Mouse (Mus musculus): ENCODE results near the gene Nell2. TPM values are rescaled to one million over a fixed set of nuclear protein-coding genes. Genes with fewer than 3 reads are reported as not detected.

The Nell2 gene
- polyA plus RNA-seq, 1 experiment from 2014 or later, result 192 TPM

GRCm38 (mm10) chr15:95192951-95193350, 335.4 kb downstream of the Nell2 start:
- 82% methylated on average over 8 of the region's 8 CpGs for WGBS
- Histone ChIP-seq H3K27me3 (ENCODE audit: control insufficient read depth, insufficient read depth, low read length) (no peaks in the 10 kb centered on the region), H3K36me3 (replicated peaks; ENCODE audit: control insufficient read depth, insufficient read depth) (no peaks in the 10 kb centered on the region), H3K9ac (no peak overlapping the region), H3K4me2 (replicated peaks) (no peak overlapping the region), H3K4me3 (replicated peaks; ENCODE audit: low read length) (no peak overlapping the region), H3K27ac (no peak overlapping the region), H3K4me1 (replicated peaks; ENCODE audit: control insufficient read depth, insufficient read depth, low read length) (no peaks in the 10 kb centered on the region), H3K9me3 (ENCODE audit: control insufficient read depth, low read length) (no peaks in the 10 kb centered on the region)
- DNase-seq (ENCODE audit: low spot score), result no peak
- ATAC-seq (ENCODE audit: low FRiP score), result no peak

- no peak overlapping the region for H3K9ac ChIP-seq
- ATAC-seq (ENCODE audit: low FRiP score) (no peak), DNase-seq (ENCODE audit: low spot score) (no peak)
- peaks cover 5% of the 10 kb centered on the region for H3K4me1 ChIP-seq (replicated peaks; ENCODE audit: control insufficient read depth, insufficient read depth, low read length)
- no peaks in the 10 kb centered on the region for H3K9me3 ChIP-seq (ENCODE audit: control insufficient read depth, low read length)
- H3K4me2 ChIP-seq (replicated peaks), result peak overlapping the region; percentile 4; the same call in 1 of the 2 replicates
- no peak overlapping the region for H3K27ac ChIP-seq
- WGBS, result 59% methylated on average over 10 of the region's 10 CpGs
- no peaks in the 10 kb centered on the region for H3K27me3 ChIP-seq (ENCODE audit: control insufficient read depth, insufficient read depth, low read length)
- no peaks in the 10 kb centered on the region for H3K36me3 ChIP-seq (replicated peaks; ENCODE audit: control insufficient read depth, insufficient read depth)
- no peak overlapping the region for H3K4me3 ChIP-seq (replicated peaks; ENCODE audit: low read length)
Measured at GRCm38 (mm10) chr15:95186226-95186625, 342.1 kb downstream of the Nell2 start.

DNA sequence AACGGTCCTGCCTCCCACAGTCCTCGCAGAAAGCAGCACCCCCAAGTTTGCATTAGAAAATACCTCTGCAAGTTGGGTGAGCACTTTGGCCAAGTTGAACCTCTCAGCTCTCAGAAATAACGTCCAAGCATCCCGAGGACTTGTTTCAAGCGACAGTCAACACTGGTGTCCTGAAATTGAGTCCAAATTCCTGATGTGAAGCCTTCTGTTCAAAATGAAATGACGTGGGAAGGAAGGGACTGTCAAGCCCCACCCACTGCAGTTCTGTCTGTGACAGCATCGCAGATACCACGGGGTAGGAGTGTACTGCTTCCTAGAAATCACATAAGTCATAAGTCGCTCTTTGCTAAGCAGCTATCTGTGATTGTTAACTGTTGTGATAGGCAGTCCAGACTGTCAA, 342.9 kb downstream of the Nell2 start:
- peaks cover 5% of the 10 kb centered on the region for H3K4me1 ChIP-seq (replicated peaks; ENCODE audit: control insufficient read depth, insufficient read depth, low read length)
- 69% methylated on average over 9 of the region's 9 CpGs for WGBS

DNA sequence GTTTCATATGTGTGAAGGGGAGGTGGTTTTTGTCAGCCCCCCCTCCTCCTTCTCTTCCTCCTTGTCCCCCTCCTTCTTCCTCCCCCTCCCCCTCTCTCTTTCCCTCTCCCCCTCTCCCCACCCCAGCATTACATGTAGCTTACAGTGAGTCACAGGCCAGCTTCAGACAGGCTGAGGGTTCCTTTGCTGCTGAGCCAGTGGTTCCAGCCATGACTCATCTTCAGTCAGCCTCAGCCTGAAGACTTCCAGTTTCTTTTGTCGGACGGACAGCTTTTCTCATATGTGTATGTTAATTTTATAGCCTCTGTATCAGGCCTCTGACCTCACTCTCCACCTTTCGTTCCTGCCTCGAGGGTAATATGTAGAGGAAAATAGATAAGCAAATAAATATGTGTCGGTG, 344.9 kb downstream of the Nell2 start:
- Histone ChIP-seq H3K27me3 (ENCODE audit: control insufficient read depth, insufficient read depth, low read length) (no peaks in the 10 kb centered on the region), H3K27ac (no peak overlapping the region), H3K4me1 (replicated peaks; ENCODE audit: control insufficient read depth, insufficient read depth, low read length) (peaks cover 5% of the 10 kb centered on the region), H3K4me3 (replicated peaks; ENCODE audit: low read length) (no peak overlapping the region), H3K9me3 (ENCODE audit: control insufficient read depth, low read length) (no peaks in the 10 kb centered on the region), H3K4me2 (replicated peaks) (no peak overlapping the region), H3K9ac (no peak overlapping the region), H3K36me3 (replicated peaks; ENCODE audit: control insufficient read depth, insufficient read depth) (no peaks in the 10 kb centered on the region)
- DNase-seq (ENCODE audit: low spot score) (no peak), ATAC-seq (ENCODE audit: low FRiP score) (no peak)
- WGBS, result 58% methylated on average over 5 of the region's 5 CpGs

More for the DNA sequence above, 342.9 kb downstream of the Nell2 start:
- Histone ChIP-seq H3K4me2 (replicated peaks) (no peak overlapping the region), H3K27ac (no peak overlapping the region), H3K9me3 (ENCODE audit: control insufficient read depth, low read length) (no peaks in the 10 kb centered on the region), H3K27me3 (ENCODE audit: control insufficient read depth, insufficient read depth, low read length) (no peaks in the 10 kb centered on the region), H3K36me3 (replicated peaks; ENCODE audit: control insufficient read depth, insufficient read depth) (no peaks in the 10 kb centered on the region), H3K4me3 (replicated peaks; ENCODE audit: low read length) (no peak overlapping the region), H3K9ac (no peak overlapping the region)
- ATAC-seq (ENCODE audit: low FRiP score), result no peak
- DNase-seq (ENCODE audit: low spot score), result no peak

GRCm38 (mm10) chr15:95156828-95157227, 371.5 kb downstream of the Nell2 start:
- DNase-seq (ENCODE audit: low spot score), result peak; percentile 30
- Histone ChIP-seq H3K27me3 (ENCODE audit: control insufficient read depth, insufficient read depth, low read length) (no peaks in the 10 kb centered on the region), H3K36me3 (replicated peaks; ENCODE audit: control insufficient read depth, insufficient read depth) (no peaks in the 10 kb centered on the region), H3K9me3 (ENCODE audit: control insufficient read depth, low read length) (no peaks in the 10 kb centered on the region), H3K4me1 (replicated peaks; ENCODE audit: control insufficient read depth, insufficient read depth, low read length) (no peaks in the 10 kb centered on the region), H3K27ac (no peak overlapping the region), H3K4me2 (replicated peaks) (no peak overlapping the region), H3K9ac (no peak overlapping the region), H3K4me3 (replicated peaks; ENCODE audit: low read length) (no peak overlapping the region)
- no peak for ATAC-seq (ENCODE audit: low FRiP score)
- WGBS, result 38% methylated on average over 3 of the region's 3 CpGs

GRCm38 (mm10) chr15:95145118-95145517, 383.2 kb downstream of the Nell2 start:
- no peak overlapping the region for H3K27ac ChIP-seq
- no peaks in the 10 kb centered on the region for H3K4me1 ChIP-seq (replicated peaks; ENCODE audit: control insufficient read depth, insufficient read depth, low read length)
- H3K27me3 ChIP-seq (ENCODE audit: control insufficient read depth, insufficient read depth, low read length), result no peaks in the 10 kb centered on the region
- ATAC-seq (ENCODE audit: low FRiP score) (no peak), DNase-seq (ENCODE audit: low spot score) (no peak)
- H3K36me3 ChIP-seq (replicated peaks; ENCODE audit: control insufficient read depth, insufficient read depth), result no peaks in the 10 kb centered on the region
- H3K4me2 ChIP-seq (replicated peaks), result no peak overlapping the region
- H3K9me3 ChIP-seq (ENCODE audit: control insufficient read depth, low read length), result no peaks in the 10 kb centered on the region
- no peak overlapping the region for H3K9ac ChIP-seq
- H3K4me3 ChIP-seq (replicated peaks; ENCODE audit: low read length), result no peak overlapping the region
- WGBS, result 74% methylated on average over 2 of the region's 2 CpGs

DNA sequence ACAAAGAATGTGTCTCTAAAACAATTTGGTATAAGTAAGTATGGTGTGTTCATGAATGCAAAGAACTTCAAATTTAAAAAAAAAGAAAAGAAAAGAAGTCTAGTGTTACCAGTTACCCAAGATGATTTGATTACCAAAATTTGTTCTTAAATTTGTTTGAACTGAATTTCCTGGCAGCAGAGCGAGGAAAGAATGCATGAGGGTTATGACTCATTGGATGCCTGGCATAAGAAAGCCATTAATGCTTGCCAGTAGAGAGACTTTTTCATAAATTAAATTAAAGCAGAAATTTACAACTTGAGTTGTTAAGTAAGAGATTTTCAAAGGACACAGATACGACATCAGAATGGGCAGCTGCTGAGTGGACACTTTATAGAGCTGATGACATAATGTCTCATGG, 384.2 kb downstream of the Nell2 start:
- Histone ChIP-seq H3K27me3 (ENCODE audit: control insufficient read depth, insufficient read depth, low read length) (no peaks in the 10 kb centered on the region), H3K36me3 (replicated peaks; ENCODE audit: control insufficient read depth, insufficient read depth) (no peaks in the 10 kb centered on the region), H3K4me2 (replicated peaks) (no peak overlapping the region), H3K4me1 (replicated peaks; ENCODE audit: control insufficient read depth, insufficient read depth, low read length) (no peaks in the 10 kb centered on the region), H3K9ac (no peak overlapping the region), H3K4me3 (replicated peaks; ENCODE audit: low read length) (no peak overlapping the region), H3K27ac (no peak overlapping the region), H3K9me3 (ENCODE audit: control insufficient read depth, low read length) (no peaks in the 10 kb centered on the region)
- DNase-seq (ENCODE audit: low spot score), result no peak
- ATAC-seq (ENCODE audit: low FRiP score), result no peak
- 83% methylated on average over 2 of the region's 2 CpGs for WGBS

DNA sequence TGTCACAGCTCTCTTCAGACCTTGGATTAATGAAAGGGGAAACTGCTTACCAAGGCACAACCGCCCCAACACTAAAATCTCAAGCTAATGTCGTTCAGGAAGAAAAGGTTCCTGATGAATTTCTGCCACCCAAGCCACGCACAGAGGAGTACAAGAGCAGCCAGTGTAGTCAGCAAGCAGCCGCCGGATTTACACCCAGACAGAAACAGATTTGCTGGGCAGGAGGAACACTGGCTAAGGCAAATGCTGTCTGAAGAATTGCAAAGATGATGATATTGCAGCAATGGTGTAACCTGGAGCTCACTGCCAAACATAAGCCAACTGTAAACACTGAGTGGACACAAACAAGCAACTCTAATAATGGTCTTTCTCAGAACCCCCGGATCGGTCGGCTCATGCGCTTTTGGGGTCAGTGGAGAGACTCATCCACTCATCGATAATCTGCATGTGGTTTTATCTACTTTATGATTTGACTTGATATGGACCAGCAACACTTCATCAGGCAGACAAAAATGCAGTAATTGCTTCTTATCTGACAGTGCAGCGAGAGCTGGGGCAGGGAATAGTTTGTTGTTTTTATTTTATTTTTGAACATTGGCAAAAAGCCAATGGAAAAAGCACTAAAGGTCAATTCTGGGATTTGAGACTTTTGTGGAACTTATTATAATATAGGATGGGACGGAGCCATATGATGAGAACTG, 389.5 kb downstream of the Nell2 start:
- Histone ChIP-seq H3K4me1 (replicated peaks; ENCODE audit: control insufficient read depth, insufficient read depth, low read length) (0 out of 2 replicates have a peak, but pooled peaks cover 9% of the 10 kb centered on the region), H3K4me2 (replicated peaks) (no peak overlapping the region), H3K27me3 (ENCODE audit: control insufficient read depth, insufficient read depth, low read length) (no peaks in the 10 kb centered on the region), H3K9me3 (ENCODE audit: control insufficient read depth, low read length) (no peaks in the 10 kb centered on the region), H3K4me3 (replicated peaks; ENCODE audit: low read length) (no peak overlapping the region), H3K27ac (no peak overlapping the region), H3K36me3 (replicated peaks; ENCODE audit: control insufficient read depth, insufficient read depth) (no peaks in the 10 kb centered on the region), H3K9ac (no peak overlapping the region)
- 79% methylated on average over 12 of the region's 12 CpGs for WGBS
- no peak for DNase-seq (ENCODE audit: low spot score)
- no peak for ATAC-seq (ENCODE audit: low FRiP score)

- Histone ChIP-seq H3K4me1 (replicated peaks; ENCODE audit: control insufficient read depth, insufficient read depth, low read length) (0 out of 2 replicates have a peak, but pooled peaks cover 9% of the 10 kb centered on the region), H3K4me3 (replicated peaks; ENCODE audit: low read length) (no peak overlapping the region), H3K27me3 (ENCODE audit: control insufficient read depth, insufficient read depth, low read length) (no peaks in the 10 kb centered on the region), H3K9me3 (ENCODE audit: control insufficient read depth, low read length) (no peaks in the 10 kb centered on the region), H3K4me2 (replicated peaks) (no peak overlapping the region), H3K36me3 (replicated peaks; ENCODE audit: control insufficient read depth, insufficient read depth) (no peaks in the 10 kb centered on the region), H3K27ac (0 out of 2 replicates have a peak overlapping the region, but pooled peaks have one; percentile 26), H3K9ac (no peak overlapping the region; the same call in 1 of the 2 replicates)
- ATAC-seq (ENCODE audit: low FRiP score), result no peak
- no peak for DNase-seq (ENCODE audit: low spot score)
- WGBS, result 53% methylated on average over 10 of the region's 10 CpGs
Measured at GRCm38 (mm10) chr15:95137018-95137810, 391.1 kb downstream of the Nell2 start.
